Mouse (Mus musculus): ENCODE results near the gene Slc4a10. TPM values are rescaled to one million over a fixed set of nuclear protein-coding genes. Genes with fewer than 3 reads are reported as not detected.
"Not testable (repeated sequence)": the region's sequence is repeated elsewhere in the genome, so short reads cannot be mapped to it uniquely, and the experiment has no call there.

Gene Slc4a10
- 1 to 10 TPM; 1.1 to 1.4 TPM for polyA plus RNA-seq (2017; shearing (Covaris generic))

DNA sequence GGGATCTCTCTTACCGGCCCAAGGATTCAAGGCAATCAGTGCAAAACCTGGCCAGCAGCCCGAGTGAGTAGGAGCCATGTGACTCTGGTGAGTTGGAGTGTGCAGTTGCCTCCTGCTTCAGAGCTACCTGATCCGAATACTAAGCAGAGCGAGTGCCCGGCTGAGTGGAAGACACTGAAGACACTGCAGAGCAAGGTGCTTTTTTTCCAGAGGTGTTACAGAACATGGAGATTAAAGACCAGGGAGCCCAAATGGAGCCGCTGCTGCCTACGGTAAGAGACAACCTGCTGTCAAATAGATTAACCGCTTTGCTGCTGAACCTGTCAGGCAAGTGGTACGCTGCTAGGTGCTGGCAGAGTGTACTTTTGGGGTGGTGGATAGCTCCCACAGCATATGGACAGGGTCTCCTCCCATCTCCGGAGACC, at the start of gene Slc4a10:
Gene Slc4a10 (plus strand): TSS at position 42 of the 425 bp plus-strand sequence.
- ATAC-seq, result no peak

DNA sequence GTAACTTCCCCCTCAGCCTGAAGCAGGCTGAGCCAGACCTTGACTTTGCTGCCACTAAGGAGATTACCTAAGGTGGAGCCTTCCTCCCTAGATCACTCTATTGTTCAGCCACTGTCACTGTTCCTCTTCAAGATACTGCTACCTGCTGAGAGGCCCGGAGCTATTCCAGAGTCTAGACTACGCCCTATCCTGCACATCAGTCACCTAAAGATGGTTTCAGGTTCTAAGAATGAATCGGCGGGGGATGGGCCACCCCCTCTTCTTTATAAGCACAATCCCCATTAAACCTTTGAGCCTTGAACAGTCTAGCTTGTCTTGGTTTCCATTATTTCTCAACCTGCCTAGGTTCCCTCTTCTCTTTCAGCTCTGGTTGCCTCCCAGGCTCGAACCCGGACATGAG, 45.0 kb upstream of the Slc4a10 start:
- ATAC-seq, result not testable (repeated sequence)

DNA sequence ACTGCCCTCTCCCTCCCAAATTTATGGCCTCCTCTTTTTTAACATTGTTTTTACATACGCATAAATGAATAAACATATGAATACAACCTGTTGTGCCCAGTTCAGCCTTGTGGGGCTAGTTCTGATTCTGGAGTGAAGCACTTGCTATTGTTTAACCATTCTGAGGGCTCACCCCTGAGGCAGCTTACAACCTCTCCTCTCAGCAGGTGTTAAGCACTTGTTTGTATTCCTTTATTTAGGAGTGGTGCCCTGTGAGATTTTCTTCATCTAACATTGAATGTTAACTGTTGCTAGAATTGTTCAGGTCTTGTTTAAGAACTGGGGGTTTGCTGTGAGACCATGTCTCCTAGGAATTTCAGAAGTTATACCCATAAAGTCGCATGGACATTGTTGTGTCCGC, 28.1 kb upstream of the Slc4a10 start:
- no peak for ATAC-seq

DNA sequence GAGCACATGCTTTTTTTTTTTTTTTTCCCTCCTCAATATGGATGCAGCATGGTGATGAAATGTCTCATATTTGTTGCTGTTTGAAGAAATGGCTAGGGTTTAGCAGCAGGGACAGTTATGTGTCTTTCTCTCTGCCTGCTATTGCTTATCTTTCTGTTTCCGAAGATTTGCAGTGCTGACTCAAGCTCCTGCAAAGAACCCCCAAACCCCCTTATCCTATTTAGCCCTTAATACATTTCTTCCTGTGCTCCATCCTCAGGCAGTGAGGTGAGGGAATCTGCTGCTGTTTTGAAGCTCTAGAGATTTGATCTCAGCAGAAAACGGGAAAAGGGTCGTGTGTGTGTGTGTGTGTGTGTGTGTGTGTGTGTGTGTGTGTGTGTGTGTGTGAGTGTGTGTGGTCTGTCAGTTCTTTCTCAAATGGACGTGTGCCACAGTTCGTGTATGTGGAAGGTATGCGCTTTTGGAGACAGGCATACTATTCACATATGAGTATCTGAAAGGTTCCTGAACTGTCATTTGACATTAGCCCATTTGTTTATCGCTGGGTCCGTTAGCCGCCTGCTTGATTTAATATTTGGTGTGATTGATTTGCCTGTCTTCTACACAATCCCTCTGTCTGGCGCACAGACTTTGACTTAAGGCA, 720 bp downstream of the Slc4a10 start:
- ATAC-seq, result no peak

DNA sequence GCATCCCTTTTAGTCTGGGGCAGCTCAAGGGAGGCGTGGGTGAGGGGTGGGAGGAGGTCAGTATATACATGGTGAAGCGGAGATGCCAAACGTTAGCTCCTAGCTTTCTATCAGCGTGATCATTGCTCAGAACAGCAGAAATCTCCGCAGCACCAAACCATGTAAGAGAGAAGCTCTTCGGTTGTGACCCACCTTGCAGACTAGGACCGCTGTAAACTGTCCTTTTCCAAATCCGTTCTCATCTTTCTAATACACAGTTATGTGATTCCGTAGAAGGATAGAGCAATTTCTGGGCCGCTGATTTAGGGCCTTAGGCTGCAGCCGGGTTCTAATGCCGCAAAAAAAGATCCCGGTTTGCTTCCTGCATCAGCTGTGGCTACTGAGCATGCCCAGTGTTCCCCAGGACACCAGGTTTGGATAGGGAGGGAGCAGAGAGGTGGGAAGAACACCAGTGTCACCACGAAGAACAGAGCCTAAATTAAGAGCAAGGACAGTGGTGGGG, 1.3 kb downstream of the Slc4a10 start:
- ATAC-seq, result no peak

DNA sequence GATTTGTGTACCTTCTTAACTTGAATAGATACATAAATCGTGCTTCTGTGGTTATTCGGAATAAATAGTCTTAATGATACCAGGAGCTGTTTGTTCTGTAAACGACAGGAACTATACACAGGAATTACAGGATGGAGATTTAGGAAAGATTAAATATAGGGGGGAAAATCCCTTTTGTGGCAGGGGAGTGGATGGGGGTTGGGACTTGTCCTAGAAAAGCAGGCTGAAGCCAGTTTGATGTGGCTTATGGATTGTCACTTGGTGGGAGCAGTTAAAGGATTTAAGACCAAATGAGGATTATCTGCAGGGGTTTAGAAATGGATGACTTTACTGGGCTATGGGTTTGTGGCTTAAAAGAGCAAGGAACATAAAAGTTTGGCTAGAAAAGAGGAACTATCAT, 1.9 kb downstream of the Slc4a10 start:
- no peak for ATAC-seq

DNA sequence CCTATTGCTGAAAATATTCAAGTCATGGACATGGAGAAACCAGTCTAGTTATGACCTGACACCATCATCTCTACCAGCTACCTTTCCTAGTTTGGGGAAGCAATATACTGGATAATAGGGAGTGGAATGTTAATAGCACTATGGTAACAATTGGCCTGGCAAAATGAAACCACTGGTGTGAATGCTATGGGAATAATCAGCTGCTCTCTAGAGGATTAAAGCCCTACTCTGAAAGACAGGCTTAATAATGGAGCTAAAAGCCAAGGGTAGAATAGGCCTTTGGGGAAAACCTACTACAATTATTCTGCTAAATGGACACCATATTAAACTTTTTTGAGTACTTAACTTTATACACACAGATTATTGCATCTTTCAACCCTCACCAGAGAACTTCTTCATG, 30.2 kb downstream of the Slc4a10 start:
- ATAC-seq, result no peak

DNA sequence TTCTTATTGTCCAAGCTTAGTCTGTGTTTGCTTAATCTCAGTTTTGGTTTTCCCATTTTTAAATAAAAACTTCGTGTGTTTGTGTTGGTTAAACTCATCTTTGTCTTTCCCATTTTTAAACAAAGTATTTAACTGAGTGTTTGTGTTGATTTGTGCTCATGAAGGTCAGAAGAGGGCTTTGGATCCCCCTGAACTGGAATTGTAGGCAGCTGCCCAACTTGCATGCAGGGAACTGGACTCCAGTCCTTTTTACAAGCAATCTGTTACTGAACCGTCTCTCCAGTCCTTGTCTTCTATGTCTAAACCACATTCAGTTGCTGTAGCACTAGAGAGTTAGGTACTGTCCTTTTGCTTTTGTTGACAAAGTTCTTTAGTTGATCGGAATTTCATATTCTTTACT, 41.3 kb downstream of the Slc4a10 start:
- ATAC-seq, result no peak

DNA sequence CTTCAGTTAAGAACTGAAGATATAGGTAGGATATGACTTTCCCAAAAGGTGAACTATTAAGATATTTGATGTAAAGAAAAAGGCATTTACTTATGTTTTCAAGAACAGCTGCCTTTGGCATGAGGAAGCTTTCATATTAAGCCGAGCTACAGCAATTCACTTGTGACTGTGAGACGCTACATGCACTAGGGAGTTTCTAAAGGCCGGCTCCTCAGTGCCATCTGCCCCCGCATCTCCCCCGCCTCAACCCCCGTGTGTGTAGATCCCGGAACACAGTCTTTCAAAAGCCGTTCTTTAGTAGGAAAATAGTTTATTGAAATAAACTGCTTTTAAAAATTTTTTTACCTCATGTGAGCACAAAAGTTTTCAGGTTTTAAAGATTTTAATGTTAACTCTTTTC, 42.5 kb downstream of the Slc4a10 start:
- ATAC-seq, result no peak

DNA sequence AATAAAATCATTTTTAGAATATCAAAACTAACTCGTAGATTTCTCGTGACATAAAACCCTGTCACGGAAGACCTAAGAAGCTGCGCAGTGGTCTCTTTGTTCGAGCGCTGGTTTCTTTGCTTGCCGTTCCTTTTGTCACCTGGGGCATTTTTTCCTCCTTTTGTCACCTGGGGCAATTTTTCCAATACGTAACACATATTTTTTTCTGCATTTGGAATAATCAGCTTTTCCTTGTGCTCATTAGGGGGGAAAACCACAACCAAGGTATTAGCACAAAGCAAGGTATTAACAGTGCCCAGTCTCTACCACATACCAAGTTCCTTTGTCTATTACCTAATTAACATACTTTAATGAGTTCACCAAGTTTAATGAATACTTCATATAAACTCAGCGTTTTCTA, 42.9 kb downstream of the Slc4a10 start:
- no peak for ATAC-seq

DNA sequence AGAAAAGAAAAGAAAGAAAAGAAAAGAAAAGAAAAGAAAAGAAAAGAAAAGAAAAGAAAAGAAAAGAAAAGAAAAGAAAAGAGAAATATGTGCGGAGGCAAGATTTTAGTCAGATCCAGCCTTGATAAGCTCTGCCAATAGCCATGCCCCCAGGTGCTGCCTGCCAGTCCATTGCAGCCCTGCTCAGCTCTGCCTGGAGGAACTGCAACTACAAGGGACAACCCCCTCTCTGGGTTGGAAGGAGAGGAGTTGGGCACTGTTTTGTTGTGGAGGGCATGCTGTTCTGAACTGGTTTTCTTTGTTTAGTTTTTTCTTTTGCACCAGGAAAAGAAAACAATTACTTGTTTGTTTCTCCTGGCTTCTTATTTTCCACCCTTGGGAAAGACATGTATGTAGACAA, 54.3 kb downstream of the Slc4a10 start:
- ATAC-seq, result no peak

DNA sequence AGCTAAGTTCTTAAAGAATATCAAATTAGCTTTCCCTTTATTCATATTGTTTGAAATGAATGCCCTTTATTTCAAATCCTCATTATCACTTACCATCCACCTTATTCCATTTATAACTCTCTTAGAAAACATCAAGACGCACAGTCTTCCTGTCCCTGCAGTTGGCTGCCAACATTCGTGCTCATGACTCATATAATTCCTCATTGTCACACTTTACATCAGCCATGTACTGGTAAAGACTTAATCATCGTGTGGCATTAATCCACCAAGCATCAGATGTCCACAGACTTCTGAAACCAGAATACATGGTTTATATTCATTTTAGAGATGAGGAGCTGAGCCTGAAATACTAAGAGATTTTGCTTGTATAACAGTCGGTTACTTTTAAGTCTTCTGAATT, 69.1 kb downstream of the Slc4a10 start:
- no peak for ATAC-seq

DNA sequence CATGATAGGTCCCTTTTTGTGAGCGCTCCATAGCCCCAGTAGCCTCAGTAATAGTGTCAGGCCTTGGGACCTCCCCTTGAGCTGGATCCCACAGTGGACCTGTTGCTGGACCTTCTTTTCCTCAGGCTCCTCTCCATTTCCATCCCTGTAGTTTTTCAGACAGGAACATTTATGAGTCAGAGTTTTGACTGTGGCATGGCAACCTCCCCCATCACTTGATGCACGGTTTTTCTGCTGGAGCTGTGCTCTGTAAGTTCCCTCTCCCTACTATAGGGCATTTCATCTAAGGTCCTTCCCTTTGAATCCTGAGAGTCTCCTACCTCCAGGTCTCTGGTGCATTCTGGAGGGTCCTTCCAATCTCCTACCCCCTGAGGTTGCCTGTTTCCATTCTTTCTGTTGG, 83.7 kb downstream of the Slc4a10 start:
- no peak for ATAC-seq

DNA sequence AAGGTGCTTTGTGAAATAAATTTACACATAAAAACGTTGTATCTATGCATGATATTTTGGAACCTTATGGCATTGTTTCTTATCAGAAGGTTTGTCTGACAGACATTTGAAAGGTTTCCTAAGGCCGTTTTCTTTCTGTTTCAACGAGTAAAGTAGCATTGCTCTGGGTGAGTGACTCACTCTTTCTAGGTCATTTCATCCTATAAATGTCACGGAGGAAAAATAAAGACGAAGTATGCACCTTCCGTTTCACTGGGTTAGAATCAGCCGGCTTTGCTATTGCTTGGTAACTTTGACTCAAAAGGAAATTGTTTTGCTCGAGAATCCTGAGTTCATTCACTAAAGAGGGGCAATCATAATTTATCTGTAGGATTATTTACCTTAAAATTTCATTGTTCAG, 88.6 kb downstream of the Slc4a10 start:
- ATAC-seq, result peak; percentile 51

DNA sequence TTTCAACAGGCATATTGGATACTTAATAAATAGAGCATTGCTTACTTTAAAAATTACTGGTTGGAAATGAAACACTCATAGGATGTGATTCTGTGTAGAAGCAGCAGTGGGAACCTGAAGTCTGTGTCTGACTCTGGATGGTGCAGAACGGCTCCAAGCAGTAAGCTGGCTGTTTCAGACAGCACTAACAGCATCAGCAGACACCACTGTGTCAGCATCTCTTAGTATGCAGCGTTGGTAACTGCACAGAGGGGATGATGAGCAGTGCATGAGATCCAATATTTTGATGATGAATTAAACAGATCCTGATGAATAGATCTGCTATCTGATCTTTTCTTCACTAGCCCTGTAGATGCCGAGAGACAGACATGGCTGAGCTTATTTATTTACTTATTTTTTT, 101.4 kb downstream of the Slc4a10 start:
- no peak for ATAC-seq

DNA sequence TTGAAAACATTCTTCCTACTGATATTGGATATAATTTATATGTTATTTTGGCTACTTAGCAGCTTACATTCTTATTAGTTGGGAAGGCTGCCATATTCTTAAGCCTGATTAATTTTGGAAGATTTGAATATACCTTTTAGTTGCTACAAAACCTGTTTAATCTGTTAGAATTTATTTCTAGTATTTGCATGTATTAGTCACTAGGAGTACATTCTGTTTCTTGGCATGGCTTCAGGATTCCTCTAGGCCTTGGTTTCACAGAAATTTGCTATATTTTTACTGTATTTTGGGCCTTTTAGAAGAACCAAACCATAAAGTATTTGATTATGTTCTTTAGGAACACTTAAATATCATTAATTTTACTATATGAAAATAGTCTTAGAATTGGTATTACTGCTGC, 103.2 kb downstream of the Slc4a10 start:
- ATAC-seq, result no peak

DNA sequence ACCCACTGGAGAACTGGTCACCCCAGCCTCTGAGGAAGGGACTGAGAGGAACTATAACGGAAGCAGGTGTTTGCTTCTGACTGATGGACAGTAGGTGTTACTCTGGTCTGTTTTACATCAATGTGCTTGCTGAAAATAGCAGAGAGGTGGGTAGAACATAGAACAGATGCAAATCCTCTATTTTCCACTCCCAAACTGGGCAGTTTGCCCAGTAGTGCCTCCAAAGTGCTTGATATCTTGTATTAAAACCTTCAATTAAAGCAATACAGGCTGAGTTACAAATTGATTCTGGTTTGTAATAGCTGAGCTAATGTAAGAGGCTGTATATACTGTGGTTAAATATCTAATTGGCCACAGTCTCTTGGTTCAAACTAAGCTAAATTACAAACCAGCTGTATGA, 104.6 kb downstream of the Slc4a10 start:
- ATAC-seq, result no peak

DNA sequence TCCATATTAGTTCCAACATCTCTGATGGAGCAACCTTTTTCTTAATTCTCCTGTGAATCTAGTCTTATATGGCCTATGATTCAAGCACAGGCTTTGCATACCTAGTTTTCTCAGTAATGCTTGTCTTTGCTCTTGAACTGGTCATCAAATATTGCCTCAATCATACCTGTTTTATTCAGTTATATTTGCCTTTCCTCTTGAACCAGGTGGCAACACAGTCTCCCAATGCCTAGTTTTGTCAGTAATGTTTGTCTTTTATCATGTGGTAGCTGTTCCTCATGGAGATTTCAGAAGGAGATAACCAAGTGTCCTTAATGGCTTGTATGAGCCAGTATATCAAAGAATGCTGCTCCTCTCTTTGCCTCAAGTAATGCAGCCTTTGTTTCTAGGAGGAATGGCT, 163.8 kb downstream of the Slc4a10 start:
- no peak for ATAC-seq

DNA sequence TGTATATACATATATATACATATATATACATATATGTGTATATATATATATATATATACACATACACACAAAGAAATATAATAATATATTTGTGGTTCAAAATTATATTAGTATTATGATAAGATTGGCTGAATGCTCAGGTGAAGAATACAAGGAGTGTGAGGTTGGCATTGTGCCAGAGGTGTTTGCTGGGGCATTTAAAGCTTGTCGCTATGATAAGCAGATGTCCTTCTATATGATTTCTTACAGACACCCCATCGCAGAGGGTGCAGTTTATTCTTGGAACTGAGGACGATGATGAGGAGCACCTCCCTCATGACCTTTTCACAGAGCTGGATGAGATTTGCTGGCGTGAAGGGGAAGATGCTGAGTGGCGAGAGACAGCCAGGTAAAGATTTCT, 164.8 kb downstream of the Slc4a10 start:
- ATAC-seq, result no peak

DNA sequence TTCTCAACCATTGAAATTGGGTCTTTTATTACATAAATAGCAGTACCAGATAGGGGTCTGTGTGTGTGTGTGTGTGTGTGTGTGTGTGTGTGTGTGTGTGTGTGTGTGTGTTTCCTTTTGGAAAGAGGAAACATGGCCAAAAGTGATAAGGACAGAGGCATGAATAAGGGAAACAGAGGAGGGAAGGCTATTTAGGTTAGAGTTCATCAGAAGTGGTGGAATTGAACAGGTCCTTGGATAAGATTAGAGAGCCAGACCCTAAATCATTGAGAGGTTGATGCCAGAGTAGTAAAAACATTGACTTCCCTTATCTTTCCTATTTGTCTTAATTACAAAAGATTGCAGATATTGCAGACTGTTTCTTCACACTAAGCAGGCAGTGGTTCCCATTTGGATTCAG, 181.3 kb downstream of the Slc4a10 start:
- ATAC-seq, result no peak

DNA sequence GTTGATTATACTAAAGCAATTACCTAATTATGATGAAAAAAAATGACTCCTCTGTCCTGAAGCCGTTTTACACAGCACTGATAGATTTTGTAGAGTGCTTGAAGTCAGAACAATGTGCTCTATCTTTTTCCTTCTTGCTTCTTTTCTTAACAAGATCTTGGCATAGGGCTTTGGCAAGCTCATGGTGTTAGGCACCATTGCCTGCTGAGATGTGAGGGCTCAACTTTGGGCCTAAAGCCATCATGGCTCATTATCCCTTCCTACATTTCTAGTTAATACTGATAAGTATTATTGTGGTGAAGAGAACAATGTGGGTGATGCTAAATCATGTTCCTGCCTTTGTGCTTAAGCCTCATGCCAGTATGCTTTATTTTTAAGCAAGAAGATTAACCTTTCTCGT, 185.0 kb downstream of the Slc4a10 start:
- ATAC-seq, result no peak

DNA sequence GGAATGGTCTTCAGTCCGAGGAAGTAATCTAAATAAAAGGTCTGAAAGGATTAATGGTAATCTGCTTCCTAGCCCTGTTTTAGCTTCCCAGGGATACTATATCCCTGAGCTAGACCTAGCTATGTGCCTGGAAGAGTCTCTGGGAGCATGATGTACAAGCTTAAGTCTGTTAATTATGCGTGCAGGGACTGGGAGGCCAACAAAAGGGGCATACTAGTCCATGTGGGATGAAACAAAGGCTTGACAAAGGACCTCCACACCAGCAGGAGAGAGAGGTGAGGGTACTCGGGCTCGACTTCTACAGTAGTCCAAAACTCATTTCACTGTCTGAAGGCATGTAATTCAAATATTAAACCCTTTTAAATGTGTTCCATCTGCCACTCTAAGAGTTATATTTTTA, 197.9 kb downstream of the Slc4a10 start:
- ATAC-seq, result no peak

DNA sequence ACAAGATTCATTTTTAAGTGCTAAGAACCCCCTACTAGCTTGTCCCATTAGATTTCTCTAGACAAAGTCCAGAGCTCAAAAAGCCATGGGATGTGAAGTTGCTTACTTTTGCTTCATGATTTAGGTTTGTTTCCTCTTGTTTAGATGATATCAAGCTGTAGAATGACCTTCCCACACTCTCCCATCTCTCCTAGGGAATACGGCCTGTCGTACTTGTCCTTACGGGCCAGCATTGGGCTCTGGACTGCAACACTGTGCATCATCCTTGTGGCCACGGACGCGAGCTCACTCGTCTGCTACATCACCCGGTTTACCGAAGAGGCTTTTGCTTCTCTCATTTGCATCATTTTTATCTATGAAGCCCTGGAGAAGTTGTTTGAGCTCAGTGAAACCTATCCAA, 222.2 kb downstream of the Slc4a10 start:
- ATAC-seq, result no peak

DNA sequence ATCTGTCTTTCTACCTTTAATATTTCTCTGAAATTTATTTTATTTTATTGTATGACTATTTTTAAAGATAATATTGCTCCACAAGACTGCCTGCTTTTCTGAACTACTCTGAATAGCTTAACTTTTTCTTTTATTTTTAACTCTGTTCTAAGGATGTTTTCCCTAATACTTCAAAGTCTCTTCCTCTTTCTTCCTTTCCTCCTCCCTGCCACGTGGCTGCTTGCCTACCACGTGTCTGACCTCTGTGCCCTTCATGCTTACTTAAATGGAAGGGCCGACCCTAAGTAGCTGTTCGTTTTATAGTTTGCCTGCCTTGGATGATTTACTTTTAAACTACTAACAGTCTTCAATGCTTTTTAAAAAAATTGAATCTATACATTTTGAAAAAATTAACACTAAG, 225.6 kb downstream of the Slc4a10 start:
- no peak for ATAC-seq

DNA sequence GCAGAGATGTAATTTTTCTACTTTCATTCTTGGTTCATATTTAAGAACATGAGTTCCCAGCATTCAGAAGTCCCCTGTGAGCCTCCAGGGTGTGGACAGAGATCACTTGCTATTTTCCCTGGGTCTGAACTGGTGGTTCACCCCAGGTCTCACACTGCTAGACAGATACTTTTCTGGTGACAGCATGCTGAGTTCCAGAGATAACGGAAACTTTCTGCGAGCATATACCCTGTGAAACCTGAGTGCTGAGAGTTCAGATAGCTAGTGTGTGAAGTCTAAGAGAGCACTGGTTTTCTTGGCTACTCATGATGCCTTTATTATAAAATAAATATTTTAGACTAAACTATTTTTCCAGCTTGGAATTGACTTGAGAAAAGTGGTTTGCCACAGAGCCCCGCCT, 232.5 kb downstream of the Slc4a10 start:
- ATAC-seq, result no peak

Data from CD4-positive, CD25-positive, alpha-beta regulatory T cell, adult 4 months (primary cell).